Mouse (Mus musculus): Measurements from ENCODE around the gene Cngb1. TPM values are rescaled to one million over a fixed set of nuclear protein-coding genes. Genes with fewer than 3 reads are reported as not detected.

Cngb1 gene
- total and polyA plus RNA-seq, 3 experiments: 0.03 TPM; not detected in 2

DNA sequence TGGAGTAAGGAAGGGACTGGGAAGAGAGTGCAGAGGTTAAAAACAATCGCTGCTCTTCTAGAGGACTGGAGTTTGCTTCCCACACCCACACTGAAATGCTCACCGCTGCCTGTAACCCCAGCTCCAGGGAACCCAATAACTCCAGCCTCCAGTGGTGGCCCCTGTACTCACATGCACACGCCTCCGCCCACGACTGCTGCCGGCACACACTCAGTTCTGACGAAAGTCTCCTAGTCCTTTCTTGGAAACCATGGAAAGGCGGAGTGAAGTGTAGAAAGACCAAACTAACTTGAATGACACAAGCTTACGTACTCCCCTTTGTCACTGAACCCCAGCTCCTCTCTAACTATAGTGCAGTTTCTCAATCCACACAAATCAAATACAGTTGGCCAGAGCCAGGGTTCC, 106.4 kb downstream of the Cngb1 start:
- Histone ChIP-seq H3K4me1 (ENCODE audit: control insufficient read depth in 1 of 2, insufficient read depth in 2 of 2, low read length in 2 of 2) (no peaks in the 10 kb centered on the region), H3K79me2 (ENCODE audit: control insufficient read depth, insufficient read depth, low read length, poor library complexity) (no peaks in the 10 kb centered on the region), H3K4me3 (ENCODE audit: control insufficient read depth in 1 of 2, insufficient read depth in 1 of 2, low read depth in 2 of 2, low read length in 2 of 2) (no peak overlapping the region), H3K36me3 (ENCODE audit: control insufficient read depth in 1 of 2, insufficient read depth in 2 of 2, low read length in 2 of 2) (no peaks in the 10 kb centered on the region), H3K9me3 (replicated peaks; ENCODE audit: insufficient read depth, low read length) (no peaks in the 10 kb centered on the region), H3K27ac (ENCODE audit: control insufficient read depth, low read depth, low read length) (no peak overlapping the region), H3K27me3 (ENCODE audit: control insufficient read depth in 1 of 2, insufficient read depth in 2 of 2, low read length in 2 of 2) (peaks cover 4 to 10% of the 10 kb centered on the region in 2 experiments; a peak in 3 of 4 replicates), H3K9ac (ENCODE audit: control insufficient read depth, low read depth, low read length, poor library complexity, severe bottlenecking) (no peak overlapping the region)
- no peak for TF ChIP-seq E2F4 (IDR thresholded peaks at IDR 0.05; ENCODE audit: borderline replicate concordance, low read depth, low read length)
- TF ChIP-seq MYB (IDR thresholded peaks at IDR 0.05; ENCODE audit: low read depth, low read length): no peak
- no peak for TF ChIP-seq EP300 (IDR thresholded peaks at IDR 0.05; ENCODE audit: low read depth in 1 of 2, low read length in 2 of 2)
- TF ChIP-seq GABPA (IDR thresholded peaks at IDR 0.05; ENCODE audit: low read depth, low read length): no peak
- no peak for TF ChIP-seq ZMIZ1 (IDR thresholded peaks at IDR 0.05; ENCODE audit: low read depth, low read length)
- no peak for TF ChIP-seq USF1 (IDR thresholded peaks at IDR 0.05; ENCODE audit: low read depth, low read length)
- no peak for TF ChIP-seq CTCF (IDR thresholded peaks at IDR 0.05 in 2 of 3, conservative IDR thresholded peaks at IDR 0.05 in 1 of 3; ENCODE audit: control insufficient read depth in 1 of 3, insufficient read depth in 1 of 3, low read depth in 2 of 3, low read length in 3 of 3, poor library complexity in 1 of 3, severe bottlenecking in 1 of 3)
- TF ChIP-seq ZC3H11A (IDR thresholded peaks at IDR 0.05; ENCODE audit: low read depth, low read length): no peak
- TF ChIP-seq RAD21 (IDR thresholded peaks at IDR 0.05; ENCODE audit: low read depth, low read length): no peak
- TF ChIP-seq SMC3 (IDR thresholded peaks at IDR 0.05; ENCODE audit: low read depth, low read length): no peak
- TF ChIP-seq TAL1 (IDR thresholded peaks at IDR 0.05; ENCODE audit: low read length): no peak
- TF ChIP-seq POLR2AphosphoS2 (IDR thresholded peaks at IDR 0.05; ENCODE audit: low read length): no peak
- TF ChIP-seq MXI1 (IDR thresholded peaks at IDR 0.05; ENCODE audit: low read depth, low read length): no peak
- no peak for TF ChIP-seq ELF1 (IDR thresholded peaks at IDR 0.05; ENCODE audit: low read depth, low read length)
- TF ChIP-seq MAX (IDR thresholded peaks at IDR 0.05; ENCODE audit: low read length): no peak
- TF ChIP-seq ETS1 (IDR thresholded peaks at IDR 0.05; ENCODE audit: low read depth, low read length): no peak
- TF ChIP-seq CHD2 (IDR thresholded peaks at IDR 0.05; ENCODE audit: low read length): no peak
- no peak for TF ChIP-seq CHD1 (IDR thresholded peaks at IDR 0.05; ENCODE audit: low read depth, low read length)
- no peak for TF ChIP-seq SIN3A (IDR thresholded peaks at IDR 0.05; ENCODE audit: low read length)
- no peak for TF ChIP-seq RCOR1 (IDR thresholded peaks at IDR 0.05; ENCODE audit: low read depth, low read length)
- DNase-seq (ENCODE audit: low read depth, low spot score): no peak

- no peak overlapping the region for H3K27ac ChIP-seq (ENCODE audit: control insufficient read depth, low read depth, low read length)
- peaks cover 4 to 8% of the 10 kb centered on the region in 2 experiments; a peak in 3 of 4 replicates for H3K27me3 ChIP-seq (ENCODE audit: control insufficient read depth in 1 of 2, insufficient read depth in 2 of 2, low read length in 2 of 2)
- H3K9ac ChIP-seq (ENCODE audit: control insufficient read depth, low read depth, low read length, poor library complexity, severe bottlenecking): no peak overlapping the region
- TF ChIP-seq BHLHE40 (IDR thresholded peaks at IDR 0.05; ENCODE audit: borderline replicate concordance, low read depth, low read length) (no peak), GABPA (IDR thresholded peaks at IDR 0.05; ENCODE audit: low read depth, low read length) (no peak), CHD2 (IDR thresholded peaks at IDR 0.05; ENCODE audit: low read length) (no peak), MXI1 (IDR thresholded peaks at IDR 0.05; ENCODE audit: low read depth, low read length) (no peak), TBP (IDR thresholded peaks at IDR 0.05; ENCODE audit: low read depth, low read length) (no peak), EP300 (IDR thresholded peaks at IDR 0.05; ENCODE audit: low read depth in 1 of 2, low read length in 2 of 2) (no peak), NELFE (IDR thresholded peaks at IDR 0.05; ENCODE audit: low read depth, low read length) (no peak), MAFK (IDR thresholded peaks at IDR 0.05; ENCODE audit: borderline replicate concordance, low read depth, low read length) (no peak), JUND (IDR thresholded peaks at IDR 0.05; ENCODE audit: low read depth, low read length) (no peak), MYC (IDR thresholded peaks at IDR 0.05; ENCODE audit: low read depth, low read length) (no peak), POLR2A (IDR thresholded peaks at IDR 0.05; ENCODE audit: control insufficient read depth in 1 of 2, insufficient read depth in 1 of 2, low read depth in 1 of 2, low read length in 2 of 2, poor library complexity in 1 of 2) (no peak), UBTF (IDR thresholded peaks at IDR 0.05; ENCODE audit: borderline replicate concordance, insufficient read depth, low read depth, low read length) (no peak), USF2 (IDR thresholded peaks at IDR 0.05; ENCODE audit: borderline replicate concordance in 1 of 2, insufficient read depth in 1 of 2, low read depth in 1 of 2, low read length in 2 of 2) (no peak), ZC3H11A (IDR thresholded peaks at IDR 0.05; ENCODE audit: low read depth, low read length) (no peak), RAD21 (IDR thresholded peaks at IDR 0.05; ENCODE audit: low read depth, low read length) (no peak), ELF1 (IDR thresholded peaks at IDR 0.05; ENCODE audit: low read depth, low read length) (no peak), POLR2AphosphoS5 (IDR thresholded peaks at IDR 0.05; ENCODE audit: borderline replicate concordance, low read depth, low read length) (no peak)
- H3K9me3 ChIP-seq (replicated peaks; ENCODE audit: insufficient read depth, low read length): no peaks in the 10 kb centered on the region
- no peaks in the 10 kb centered on the region for H3K79me2 ChIP-seq (ENCODE audit: control insufficient read depth, insufficient read depth, low read length, poor library complexity)
- H3K4me1 ChIP-seq (ENCODE audit: control insufficient read depth in 1 of 2, insufficient read depth in 2 of 2, low read length in 2 of 2): no peaks in the 10 kb centered on the region
- no peaks in the 10 kb centered on the region for H3K36me3 ChIP-seq (ENCODE audit: control insufficient read depth in 1 of 2, insufficient read depth in 2 of 2, low read length in 2 of 2)
- no peak overlapping the region for H3K4me3 ChIP-seq (ENCODE audit: control insufficient read depth in 1 of 2, insufficient read depth in 1 of 2, low read depth in 2 of 2, low read length in 2 of 2)
- no peak for DNase-seq (ENCODE audit: low read depth, low spot score)
These were observed 110.7 kb downstream of the Cngb1 start for GRCm38 (mm10) chr8:95195728-95196127.
